Comparison of ENCODE assay signal across 8 mouse cellular contexts in the genomic region with DNA sequence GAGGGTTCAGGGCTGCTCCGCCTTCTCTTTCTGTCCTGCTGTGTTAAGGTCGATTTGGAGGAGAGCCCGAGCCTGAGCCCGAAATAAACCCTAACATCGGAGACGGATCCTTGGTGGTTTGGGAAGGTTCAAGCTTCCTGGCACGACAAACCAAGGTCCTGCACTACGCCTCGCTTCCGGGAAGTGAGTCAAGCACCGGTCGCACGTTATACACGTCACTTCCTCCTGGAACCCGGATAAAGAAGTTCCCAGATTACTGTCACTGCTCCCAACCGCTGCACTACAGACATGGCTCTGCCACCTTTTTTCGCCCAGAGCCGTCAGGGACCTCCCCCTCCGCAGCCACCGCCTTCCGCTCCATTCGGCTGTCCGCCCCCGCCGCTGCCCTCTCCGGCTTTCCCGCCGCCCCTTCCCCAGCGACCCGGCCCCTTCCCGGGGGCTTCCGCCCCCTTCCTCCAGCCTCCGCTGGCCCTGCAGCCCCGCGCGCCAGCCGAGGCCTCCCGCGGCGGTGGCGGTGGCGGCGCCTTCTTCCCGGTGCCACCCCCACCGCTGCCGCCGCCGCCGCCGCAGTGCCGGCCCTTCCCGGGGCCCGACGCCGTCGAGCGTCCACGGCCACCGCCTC. TPM values are rescaled to one million over a fixed set of nuclear protein-coding genes. Genes with fewer than 3 reads are reported as not detected.
DNase-seq lines count a peak whose midpoint lies in the region; ATAC-seq lines count a peak whose summit lies in the region.

A gene (plus strand): TSS at position 251 of the 622 bp plus-strand sequence.

- H3K27ac ChIP-seq in hindbrain, embryonic 16.5 days (ENCODE audit: low read depth, low read length) = peak within 1 kb of the TSS; percentile 96
- peak within 1 kb of the TSS; percentile 54 for H3K27ac ChIP-seq in macrophage

- peak; percentile 92 for DNase-seq in WW6 (ENCODE audit: low read depth, low spot score)
- DNase-seq in cerebellum, postnatal 4 days (ENCODE audit: low spot score in 2 of 2) = peak; percentile 85 to 92
- DNase-seq in gastrocnemius, adult 18-20 months (ENCODE audit: low spot score) = peak; percentile 97
- DNase-seq in left cerebral cortex, adult 18-20 months (ENCODE audit: low spot score in 2 of 2) = peak; percentile 96 to 98
- peak; percentile 97 for DNase-seq in right cerebral cortex, adult 18-20 months
- DNase-seq in urinary bladder, postnatal 10 days (ENCODE audit: low spot score) = peak; percentile 85

- no peaks in the 10 kb centered on the region for H3K9me3 ChIP-seq in hindbrain, embryonic 16.5 days (ENCODE audit: control insufficient read depth, low read length)

- peak; percentile 97 for ATAC-seq in hindbrain, embryonic 16.5 days

- under 1% methylated on average over 58 of the region's 59 CpGs for WGBS in hindbrain, embryonic 16.5 days
- 1% methylated on average over 41 of the region's 59 CpGs for WGBS in macrophage (ENCODE audit: missing documents)

- H3K27me3 ChIP-seq in hindbrain, embryonic 16.5 days (replicated peaks; ENCODE audit: control insufficient read depth, insufficient read depth, low read length) = no peaks in the 10 kb centered on the region

- peaks cover 15% of the 10 kb centered on the region for H3K4me1 ChIP-seq in hindbrain, embryonic 16.5 days (ENCODE audit: control insufficient read depth, insufficient read depth, low read depth, low read length)

- peak within 1 kb of the TSS; percentile 88 for H3K4me2 ChIP-seq in hindbrain, embryonic 16.5 days (ENCODE audit: low read length)

- H3K36me3 ChIP-seq in hindbrain, embryonic 16.5 days (ENCODE audit: control insufficient read depth, insufficient read depth, low read length) = no peaks in the 10 kb centered on the region
- no peaks in the 10 kb centered on the region for H3K36me3 ChIP-seq in macrophage (ENCODE audit: inconsistent target)

- peak within 1 kb of the TSS; percentile 96 for H3K9ac ChIP-seq in hindbrain, embryonic 16.5 days (ENCODE audit: low read depth, low read length)

- peak within 1 kb of the TSS; percentile 100 for H3K4me3 ChIP-seq in hindbrain, embryonic 16.5 days (ENCODE audit: low read length)
- peak within 1 kb of the TSS; percentile 60 for H3K4me3 ChIP-seq in macrophage (ENCODE audit: inconsistent target)

- H3K79me2 ChIP-seq in macrophage (ENCODE audit: inconsistent target) = peaks cover 41% of the 10 kb centered on the region

RNA-seq across cellular contexts. Expression of the gene that starts here (rescaled TPM):
- total RNA-seq in gastrocnemius, adult 18-20 months (2021) = 10 to 100 TPM; 14.6 to 22.2 TPM
- polyA plus RNA-seq in hindbrain, embryonic 16.5 days (2015; fragmentation: Nextera tagmentation; extraction: Ambion mirVana) = 4.0 and 6.7 TPM in 2 replicates
- 10 to 100 TPM; 27.1 to 30.6 TPM for total RNA-seq in left cerebral cortex, adult 18-20 months (2021)
- total RNA-seq in macrophage (2018; cell fraction: chromatin; rRNA removed) = 10 to 100 TPM in 20 of 26 experiments, 1 to 10 TPM in 6; 6.3 to 32.2 (median 14.7) TPM
- total RNA-seq in macrophage (2018; cell fraction: cytosol; rRNA removed) = 10 to 100 TPM in 10 of 26 experiments, 1 to 10 TPM in 16; 4.8 to 14.8 (median 9.6) TPM
- total RNA-seq in macrophage (2018; cell fraction: nucleus; rRNA removed) = 10 to 100 TPM in 19 of 26 experiments, 1 to 10 TPM in 7; 6.0 to 24.5 (median 12.4) TPM
- polyA plus RNA-seq in macrophage (2018) = 10.1 to 13.8 TPM (median 10.9 TPM) in 3 replicates

Comparison
In these comparisons a context has a peak if more than half of its experiments do, and no peak if none do; other contexts are left out.
1. Peak in every context shown above with its lines: DNase-seq, ATAC-seq, H3K4me3 ChIP-seq and H3K27ac ChIP-seq.